Mouse (Mus musculus) cerebellum, adult 11 months (tissue): ENCODE data around the gene Kcnn4.
A peak's percentile ranks its signal among the peaks of the same experiment; 100 is the strongest.

Experiments
- DNase-seq: peaks from one replicate; pipeline ENCODE4 v3.0.0; 2022

Gene Kcnn4

GRCm38 (mm10) chr7:24428725-24429124 lies 58.7 kb downstream of the Kcnn4 start:
- DNase-seq: no peak

GRCm38 (mm10) chr7:24429413-24430112 lies 59.5 kb downstream of the Kcnn4 start:
- DNase-seq: peak; percentile 96

- no peak for DNase-seq
Observed at GRCm38 (mm10) chr7:24430551-24431345, 60.7 kb downstream of the Kcnn4 start.

GRCm38 (mm10) chr7:24431713-24432112 lies 61.6 kb downstream of the Kcnn4 start:
- no peak for DNase-seq

GRCm38 (mm10) chr7:24435305-24435704 lies 65.2 kb downstream of the Kcnn4 start:
- DNase-seq: no peak
